Mouse (Mus musculus): ENCODE results near the gene St3gal2. TPM values are rescaled to one million over a fixed set of nuclear protein-coding genes. Genes with fewer than 3 reads are reported as not detected.
"Not testable (repeated sequence)": the region's sequence is repeated elsewhere in the genome, so short reads cannot be mapped to it uniquely, and the experiment has no call there.

St3gal2 gene
- polyA plus RNA-seq, 1 experiment from 2014 or later, result 14.5 TPM

GRCm38 (mm10) chr8:110920773-110921277 is 1.1 kb downstream of the St3gal2 start:
- Histone ChIP-seq H3K36me3 (ENCODE audit: control insufficient read depth, insufficient read depth) (no peaks in the 10 kb centered on the region), H3K4me3 (ENCODE audit: low read length) (peak overlapping the region; percentile 89), H3K27ac (ENCODE audit: low read length) (peak overlapping the region; percentile 83), H3K4me1 (ENCODE audit: control insufficient read depth, insufficient read depth, low read length) (peaks cover 21% of the 10 kb centered on the region), H3K9ac (ENCODE audit: low read length) (peak overlapping the region; percentile 95), H3K4me2 (ENCODE audit: low read depth, low read length) (peak overlapping the region; percentile 90), H3K27me3 (ENCODE audit: control insufficient read depth, insufficient read depth, low read length) (no peaks in the 10 kb centered on the region), H3K9me3 (replicated peaks; ENCODE audit: control insufficient read depth, low read length) (no peaks in the 10 kb centered on the region)
- WGBS, result 16% methylated on average over 3 of the region's 3 CpGs
- no peak for ATAC-seq (replicated peaks; ENCODE audit: extremely low read depth, insufficient read depth, low FRiP score)

GRCm38 (mm10) chr8:110921492-110922230 is 1.9 kb downstream of the St3gal2 start:
- Histone ChIP-seq H3K27ac (ENCODE audit: low read length) (no peak overlapping the region; the same call in 1 of the 2 replicates), H3K9me3 (replicated peaks; ENCODE audit: control insufficient read depth, low read length) (no peaks in the 10 kb centered on the region), H3K27me3 (ENCODE audit: control insufficient read depth, insufficient read depth, low read length) (no peaks in the 10 kb centered on the region), H3K4me3 (ENCODE audit: low read length) (peak overlapping the region; percentile 89), H3K36me3 (ENCODE audit: control insufficient read depth, insufficient read depth) (no peaks in the 10 kb centered on the region), H3K4me1 (ENCODE audit: control insufficient read depth, insufficient read depth, low read length) (peaks cover 22% of the 10 kb centered on the region), H3K4me2 (ENCODE audit: low read depth, low read length) (peak overlapping the region; percentile 90), H3K9ac (ENCODE audit: low read length) (no peak overlapping the region)
- WGBS, result 38% methylated on average over 7 of the region's 7 CpGs
- ATAC-seq (replicated peaks; ENCODE audit: extremely low read depth, insufficient read depth, low FRiP score), result no peak

GRCm38 (mm10) chr8:110925691-110926140 is 6.0 kb downstream of the St3gal2 start:
- H3K4me1 ChIP-seq (ENCODE audit: control insufficient read depth, insufficient read depth, low read length), result peaks cover 22% of the 10 kb centered on the region
- H3K36me3 ChIP-seq (ENCODE audit: control insufficient read depth, insufficient read depth), result no peaks in the 10 kb centered on the region
- H3K27ac ChIP-seq (ENCODE audit: low read length), result no peak overlapping the region
- no peak for ATAC-seq (replicated peaks; ENCODE audit: extremely low read depth, insufficient read depth, low FRiP score)
- no peak overlapping the region for H3K4me2 ChIP-seq (ENCODE audit: low read depth, low read length)
- H3K9me3 ChIP-seq (replicated peaks; ENCODE audit: control insufficient read depth, low read length), result no peaks in the 10 kb centered on the region
- WGBS, result 75% methylated on average over 8 of the region's 8 CpGs
- H3K4me3 ChIP-seq (ENCODE audit: low read length), result no peak overlapping the region
- no peak overlapping the region for H3K9ac ChIP-seq (ENCODE audit: low read length)
- H3K27me3 ChIP-seq (ENCODE audit: control insufficient read depth, insufficient read depth, low read length), result no peaks in the 10 kb centered on the region

- H3K4me3 ChIP-seq (ENCODE audit: low read length), result no peak overlapping the region
- WGBS, result 46% methylated on average over 5 of the region's 5 CpGs
- ATAC-seq (replicated peaks; ENCODE audit: extremely low read depth, insufficient read depth, low FRiP score), result no peak
- H3K27me3 ChIP-seq (ENCODE audit: control insufficient read depth, insufficient read depth, low read length), result no peaks in the 10 kb centered on the region
- no peak overlapping the region for H3K27ac ChIP-seq (ENCODE audit: low read length)
- H3K9me3 ChIP-seq (replicated peaks; ENCODE audit: control insufficient read depth, low read length), result no peaks in the 10 kb centered on the region
- H3K4me1 ChIP-seq (ENCODE audit: control insufficient read depth, insufficient read depth, low read length), result peaks cover 23% of the 10 kb centered on the region
- no peak overlapping the region for H3K9ac ChIP-seq (ENCODE audit: low read length)
- no peaks in the 10 kb centered on the region for H3K36me3 ChIP-seq (ENCODE audit: control insufficient read depth, insufficient read depth)
- H3K4me2 ChIP-seq (ENCODE audit: low read depth, low read length), result no peak overlapping the region
These were observed 7.0 kb downstream of the St3gal2 start for GRCm38 (mm10) chr8:110926690-110927089.

GRCm38 (mm10) chr8:110928435-110928834 is 8.7 kb downstream of the St3gal2 start:
- Histone ChIP-seq H3K36me3 (ENCODE audit: control insufficient read depth, insufficient read depth) (no peaks in the 10 kb centered on the region), H3K4me2 (ENCODE audit: low read depth, low read length) (no peak overlapping the region), H3K9ac (ENCODE audit: low read length) (no peak overlapping the region), H3K9me3 (replicated peaks; ENCODE audit: control insufficient read depth, low read length) (no peaks in the 10 kb centered on the region), H3K27ac (ENCODE audit: low read length) (no peak overlapping the region), H3K4me3 (ENCODE audit: low read length) (no peak overlapping the region), H3K4me1 (ENCODE audit: control insufficient read depth, insufficient read depth, low read length) (peaks cover 23% of the 10 kb centered on the region), H3K27me3 (ENCODE audit: control insufficient read depth, insufficient read depth, low read length) (no peaks in the 10 kb centered on the region)
- no peak for ATAC-seq (replicated peaks; ENCODE audit: extremely low read depth, insufficient read depth, low FRiP score)
- WGBS, result 82% methylated on average over 7 of the region's 7 CpGs

GRCm38 (mm10) chr8:110929066-110929465 is 9.3 kb downstream of the St3gal2 start:
- Histone ChIP-seq H3K4me1 (ENCODE audit: control insufficient read depth, insufficient read depth, low read length) (peaks cover 23% of the 10 kb centered on the region), H3K9me3 (replicated peaks; ENCODE audit: control insufficient read depth, low read length) (no peaks in the 10 kb centered on the region), H3K4me3 (ENCODE audit: low read length) (no peak overlapping the region), H3K4me2 (ENCODE audit: low read depth, low read length) (no peak overlapping the region), H3K27me3 (ENCODE audit: control insufficient read depth, insufficient read depth, low read length) (no peaks in the 10 kb centered on the region), H3K27ac (ENCODE audit: low read length) (no peak overlapping the region), H3K36me3 (ENCODE audit: control insufficient read depth, insufficient read depth) (no peaks in the 10 kb centered on the region), H3K9ac (ENCODE audit: low read length) (no peak overlapping the region)
- no peak for ATAC-seq (replicated peaks; ENCODE audit: extremely low read depth, insufficient read depth, low FRiP score)
- WGBS, result 54% methylated on average over 5 of the region's 5 CpGs

GRCm38 (mm10) chr8:110929672-110930071 is 9.9 kb downstream of the St3gal2 start:
- H3K4me2 ChIP-seq (ENCODE audit: low read depth, low read length); ATAC-seq (replicated peaks; ENCODE audit: extremely low read depth, insufficient read depth, low FRiP score); H3K4me3 ChIP-seq (ENCODE audit: low read length); H3K27ac ChIP-seq (ENCODE audit: low read length); H3K9ac ChIP-seq (ENCODE audit: low read length); H3K9me3 ChIP-seq (replicated peaks; ENCODE audit: control insufficient read depth, low read length); H3K36me3 ChIP-seq (ENCODE audit: control insufficient read depth, insufficient read depth); H3K27me3 ChIP-seq (ENCODE audit: control insufficient read depth, insufficient read depth, low read length): not testable (repeated sequence)
- H3K4me1 ChIP-seq (ENCODE audit: control insufficient read depth, insufficient read depth, low read length), result peaks cover 23% of the 10 kb centered on the region
- WGBS, result 98% methylated on average over 6 of the region's 8 CpGs

- Histone ChIP-seq H3K27me3 (ENCODE audit: control insufficient read depth, insufficient read depth, low read length) (no peaks in the 10 kb centered on the region), H3K4me3 (ENCODE audit: low read length) (no peak overlapping the region), H3K36me3 (ENCODE audit: control insufficient read depth, insufficient read depth) (no peaks in the 10 kb centered on the region), H3K4me2 (ENCODE audit: low read depth, low read length) (no peak overlapping the region; the same call in 1 of the 2 replicates), H3K9ac (ENCODE audit: low read length) (peak overlapping the region; percentile 19; the same call in 1 of the 2 replicates), H3K9me3 (replicated peaks; ENCODE audit: control insufficient read depth, low read length) (no peaks in the 10 kb centered on the region), H3K4me1 (ENCODE audit: control insufficient read depth, insufficient read depth, low read length) (peaks cover 23% of the 10 kb centered on the region), H3K27ac (ENCODE audit: low read length) (peak overlapping the region; percentile 70)
- 43% methylated on average over 12 of the region's 12 CpGs for WGBS
- peak; percentile 92 for ATAC-seq (replicated peaks; ENCODE audit: extremely low read depth, insufficient read depth, low FRiP score)
These were observed 11.6 kb downstream of the St3gal2 start for GRCm38 (mm10) chr8:110931176-110931939.

- Histone ChIP-seq H3K9ac (ENCODE audit: low read length) (no peak overlapping the region), H3K4me3 (ENCODE audit: low read length) (no peak overlapping the region), H3K27ac (ENCODE audit: low read length) (no peak overlapping the region), H3K27me3 (ENCODE audit: control insufficient read depth, insufficient read depth, low read length) (no peaks in the 10 kb centered on the region), H3K4me2 (ENCODE audit: low read depth, low read length) (no peak overlapping the region), H3K36me3 (ENCODE audit: control insufficient read depth, insufficient read depth) (no peaks in the 10 kb centered on the region), H3K9me3 (replicated peaks; ENCODE audit: control insufficient read depth, low read length) (no peaks in the 10 kb centered on the region), H3K4me1 (ENCODE audit: control insufficient read depth, insufficient read depth, low read length) (peaks cover 20% of the 10 kb centered on the region)
- no peak for ATAC-seq (replicated peaks; ENCODE audit: extremely low read depth, insufficient read depth, low FRiP score)
- WGBS, result 84% methylated on average over 3 of the region's 3 CpGs
These were observed 12.7 kb downstream of the St3gal2 start for GRCm38 (mm10) chr8:110932444-110932843.

Measured in heart, embryonic 16.5 days (tissue).